Mouse (Mus musculus) spleen, adult 2 months (tissue): ENCODE results near the gene Tbc1d21.

ENCODE experiments used
- CTCF ChIP-seq: fragments of 200-500 bp; IDR thresholded peaks from 2 replicates; pipeline ENCODE4 v1.5.1; 2011; ENCODE audit warnings: mild to moderate bottlenecking, inconsistent platforms; ENCODE audit not compliant: insufficient read depth, insufficient read length, insufficient replicate concordance; ENCODE audit errors: extremely low read depth
- POLR2A ChIP-seq: fragments of 200-500 bp; IDR thresholded peaks from 2 replicates; pipeline ENCODE4 v1.6.1; 2011; ENCODE audit warnings: low read depth, low read length, inconsistent platforms

GRCm38 (mm10) chr9:58336650-58337281 lies 33.5 kb downstream of the Tbc1d21 start:
- TF ChIP-seq CTCF: no peak
- TF ChIP-seq POLR2A: no peak
